ENCODE assay signal across 17 mouse cellular contexts in genomic region chr8:126613143-126613542, GRCm38 (mm10). TPM values are rescaled to one million over a fixed set of nuclear protein-coding genes. Genes with fewer than 3 reads are reported as not detected.
DNase-seq lines count a peak whose midpoint lies in the region; ATAC-seq and TF ChIP-seq lines count a peak whose summit lies in the region.
"Had no signal": no experiment of that assay in that cellular context is flagged by ENCODE, and none has a peak within 500 bp of the region (broad histone marks: within the 10 kb centered on the region; RNA-seq: fewer than 3 reads in every experiment).

No protein-coding gene starts in this region.

- no peak for TF ChIP-seq CTCF in kidney, postnatal 0 days (IDR thresholded peaks at IDR 0.05; ENCODE audit: low read depth)
- TF ChIP-seq CTCF in small intestine, adult 2 months (IDR thresholded peaks at IDR 0.05; ENCODE audit: extremely low read depth, insufficient read length, insufficient replicate concordance, low read depth, low read length) = no peak

- H3K4me1 ChIP-seq in kidney, postnatal 0 days (replicated peaks; ENCODE audit: insufficient read depth, low read length) = peaks cover 22% of the 10 kb centered on the region; the same call in 1 of the 2 replicates
- peaks cover 35% of the 10 kb centered on the region for H3K4me1 ChIP-seq in small intestine, adult 2 months (ENCODE audit: control insufficient read depth, insufficient read depth, insufficient read length, low read length)

- no peak for DNase-seq in kidney, postnatal 0 days (ENCODE audit: low spot score)
- DNase-seq in kidney, postnatal 14 days = no peak
- DNase-seq in 3T3-L1 (ENCODE audit: low read depth, low spot score) (peak; percentile 41), NIH3T3 (ENCODE audit: low read depth) (peak; percentile 40)
- DNase-seq in spleen, postnatal 36 days (ENCODE audit: low spot score in 2 of 2) = no peak
- DNase-seq in left cerebral cortex, adult 18-20 months (ENCODE audit: low spot score in 2 of 2) = no peak
- DNase-seq: cerebellum, postnatal 10 days; left cerebral cortex, postnatal 4 days; lung, adult 2 months; midbrain, embryonic 14.5 days; right cerebral cortex, postnatal 4 days; thymus, postnatal 36 days had no signal

- no peaks in the 10 kb centered on the region for H3K27me3 ChIP-seq in kidney, postnatal 0 days (ENCODE audit: insufficient read depth, low read length)
- H3K27me3 ChIP-seq in small intestine, adult 2 months (ENCODE audit: control insufficient read depth, insufficient read depth, low read length) = no peaks in the 10 kb centered on the region

- no peak for ATAC-seq in kidney, postnatal 0 days (replicated peaks; ENCODE audit: low FRiP score, low read depth)
- ATAC-seq: forebrain, embryonic 14.5 days had no signal

- H3K4me2 ChIP-seq in kidney, postnatal 0 days (ENCODE audit: low read length) = no peak overlapping the region

- H3K4me3 ChIP-seq in kidney, postnatal 0 days (replicated peaks; ENCODE audit: low read depth, low read length) = no peak overlapping the region
- H3K4me3 ChIP-seq in small intestine, adult 2 months (ENCODE audit: low read depth, low read length) = no peak overlapping the region
- H3K4me3 ChIP-seq: hindbrain, embryonic 10.5 days; layer of hippocampus, adult 2 months had no signal

- 0 out of 2 replicates have a peak, but pooled peaks have one; percentile 3 for TF ChIP-seq POLR2A in small intestine, adult 2 months (IDR thresholded peaks at IDR 0.05; ENCODE audit: low read depth, low read length)

- H3K9me3 ChIP-seq in kidney, postnatal 0 days (replicated peaks; ENCODE audit: low read length) = no peaks in the 10 kb centered on the region
- H3K9me3 ChIP-seq: G1E; hindbrain, embryonic 10.5 days had no signal

- peak overlapping the region; percentile 55; the same call in 1 of the 2 replicates for H3K27ac ChIP-seq in kidney, postnatal 0 days
- H3K27ac ChIP-seq in small intestine, adult 2 months (ENCODE audit: insufficient read depth, low read depth, low read length) = peak overlapping the region; percentile 89
- H3K27ac ChIP-seq: hindbrain, embryonic 10.5 days; layer of hippocampus, adult 2 months had no signal

- WGBS in kidney, postnatal 0 days = 66% methylated on average over 5 of the region's 5 CpGs
- WGBS in small intestine, adult 2 months = 61% methylated on average over 5 of the region's 5 CpGs

- H3K9ac ChIP-seq in kidney, postnatal 0 days (ENCODE audit: low read depth, low read length) = no peak overlapping the region

- no peaks in the 10 kb centered on the region for H3K36me3 ChIP-seq in kidney, postnatal 0 days (ENCODE audit: insufficient read depth, low read length)
- no peaks in the 10 kb centered on the region for H3K36me3 ChIP-seq in small intestine, adult 2 months (ENCODE audit: control insufficient read depth, insufficient read depth, low read length)
- H3K36me3 ChIP-seq: G1E; hindbrain, embryonic 10.5 days had no signal

RNA-seq across cellular contexts. Expression of gene Irf2bp2, which starts 19.4 kb away (rescaled TPM):
- polyA plus RNA-seq in kidney, postnatal 0 days (2015; fragmentation: Nextera tagmentation; extraction: Ambion mirVana) = 15.6 and 16.2 TPM in 2 replicates
- 50.5 and 91.6 TPM in 2 replicates for polyA plus RNA-seq in small intestine, adult 2 months (2012; rRNA removed)
- total RNA-seq in left cerebral cortex, adult 18-20 months (2021) = 10 to 100 TPM; 74.0 to 77.6 TPM

Comparison
In these comparisons a context has a peak if more than half of its experiments do, and no peak if none do; other contexts are left out.
1. DNase-seq: peak in 3T3-L1 (single experiment) and NIH3T3 (single experiment); none in kidney, postnatal 0 days (single experiment), kidney, postnatal 14 days (single experiment), spleen, postnatal 36 days (0 of 2) and left cerebral cortex, adult 18-20 months (0 of 2).